ENCODE assay signal across 26 mouse cellular contexts in genomic region chr5:139140589-139140988, GRCm38 (mm10). TPM values are rescaled to one million over a fixed set of nuclear protein-coding genes. Genes with fewer than 3 reads are reported as not detected.
DNase-seq lines count a peak whose midpoint lies in the region; ATAC-seq and TF ChIP-seq lines count a peak whose summit lies in the region.
"Had no signal": no experiment of that assay in that cellular context is flagged by ENCODE, and none has a peak within 500 bp of the region (broad histone marks: within the 10 kb centered on the region; RNA-seq: fewer than 3 reads in every experiment).

No protein-coding gene starts in this region.

- H3K36me3 ChIP-seq in kidney, postnatal 0 days (ENCODE audit: insufficient read depth, low read length): no peaks in the 10 kb centered on the region
- no peaks in the 10 kb centered on the region for H3K36me3 ChIP-seq in kidney, adult 2 months (ENCODE audit: control insufficient read depth, insufficient read depth, low read length)
- H3K36me3 ChIP-seq: embryonic facial prominence, embryonic 12.5 days; forebrain, embryonic 10.5 days; forebrain, embryonic 15.5 days; G1E; kidney, embryonic 15.5 days; limb, embryonic 10.5 days; limb, embryonic 15.5 days; liver, embryonic 13.5 days; neural tube, embryonic 13.5 days; stomach, embryonic 15.5 days had no signal

- peaks cover 13% of the 10 kb centered on the region for H3K4me1 ChIP-seq in kidney, postnatal 0 days (replicated peaks; ENCODE audit: insufficient read depth, low read length)
- no peaks in the 10 kb centered on the region for H3K4me1 ChIP-seq in kidney, adult 2 months (ENCODE audit: control insufficient read depth, insufficient read depth, low read length)
- H3K4me1 ChIP-seq: embryonic facial prominence, embryonic 12.5 days; limb, embryonic 10.5 days; liver, embryonic 13.5 days; neural tube, embryonic 13.5 days had no signal

- H3K4me3 ChIP-seq in kidney, postnatal 0 days (replicated peaks; ENCODE audit: low read depth, low read length): no peak overlapping the region
- H3K4me3 ChIP-seq in kidney, adult 2 months (ENCODE audit: insufficient read depth, low read depth, low read length): no peak overlapping the region
- H3K4me3 ChIP-seq: embryonic facial prominence, embryonic 12.5 days; forebrain, embryonic 10.5 days; forebrain, embryonic 15.5 days; heart, adult 2 months; heart, embryonic 13.5 days; kidney, embryonic 15.5 days; limb, embryonic 10.5 days; limb, embryonic 15.5 days; liver, embryonic 13.5 days; neural tube, embryonic 13.5 days; stomach, embryonic 15.5 days had no signal

- ATAC-seq in kidney, postnatal 0 days (replicated peaks; ENCODE audit: low FRiP score, low read depth): peak; percentile 67; the same call in 1 of the 2 replicates
- ATAC-seq: forebrain, embryonic 15.5 days; intestine, postnatal 0 days; lung, postnatal 0 days; midbrain, embryonic 16.5 days had no signal

- H3K9me3 ChIP-seq in kidney, postnatal 0 days (replicated peaks; ENCODE audit: low read length): no peaks in the 10 kb centered on the region
- H3K9me3 ChIP-seq: embryonic facial prominence, embryonic 12.5 days; forebrain, embryonic 10.5 days; forebrain, embryonic 15.5 days; heart, embryonic 13.5 days; kidney, embryonic 15.5 days; limb, embryonic 10.5 days; limb, embryonic 15.5 days; liver, embryonic 13.5 days; neural tube, embryonic 13.5 days; stomach, embryonic 15.5 days had no signal

- WGBS in kidney, postnatal 0 days: 55% methylated on average over 9 of the region's 9 CpGs
- WGBS in kidney, adult 2 months: 68% methylated on average over 9 of the region's 9 CpGs

- no peak for TF ChIP-seq CTCF in kidney, postnatal 0 days (IDR thresholded peaks at IDR 0.05; ENCODE audit: low read depth)
- TF ChIP-seq CTCF in kidney, adult 2 months (conservative IDR thresholded peaks at IDR 0.05; ENCODE audit: insufficient read depth, insufficient read length, low read depth, low read length): no peak

- peak; percentile 40 for DNase-seq in cerebellum, adult 9-10 months
- DNase-seq in cerebellum, postnatal 10 days: no peak
- no peak for DNase-seq in kidney, postnatal 0 days (ENCODE audit: low spot score)
- no peak for DNase-seq in kidney, adult 2 months
- DNase-seq in 3T3-L1 (ENCODE audit: low read depth, low spot score) (peak; percentile 81), NIH3T3 (ENCODE audit: low read depth) (peak; percentile 52)
- DNase-seq in heart, adult 9 months (ENCODE audit: low spot score in 2 of 2): no peak
- no peak for DNase-seq in spleen, postnatal 4 days (ENCODE audit: low spot score in 2 of 2)
- DNase-seq: adrenal gland, postnatal 25 days; B cell, adult 2 months; liver, embryonic 13.5 days had no signal

- no peaks in the 10 kb centered on the region for H3K27me3 ChIP-seq in kidney, postnatal 0 days (ENCODE audit: insufficient read depth, low read length)
- H3K27me3 ChIP-seq in kidney, adult 2 months (replicated peaks; ENCODE audit: control insufficient read depth, insufficient read depth, low read length): no peaks in the 10 kb centered on the region
- H3K27me3 ChIP-seq: embryonic facial prominence, embryonic 12.5 days; forebrain, embryonic 15.5 days; kidney, embryonic 15.5 days; limb, embryonic 15.5 days; liver, embryonic 13.5 days; neural tube, embryonic 13.5 days; stomach, embryonic 15.5 days had no signal

- no peak for TF ChIP-seq POLR2A in kidney, adult 2 months (IDR thresholded peaks at IDR 0.05; ENCODE audit: low read depth, low read length)

- no peak overlapping the region for H3K27ac ChIP-seq in kidney, postnatal 0 days
- H3K27ac ChIP-seq in kidney, adult 2 months (ENCODE audit: insufficient read depth, low read depth, low read length): no peak overlapping the region
- H3K27ac ChIP-seq: embryonic facial prominence, embryonic 12.5 days; forebrain, embryonic 10.5 days; heart, adult 2 months; hindbrain, embryonic 14.5 days; kidney, embryonic 15.5 days; limb, embryonic 10.5 days; limb, embryonic 15.5 days; liver, embryonic 13.5 days; neural tube, embryonic 13.5 days; stomach, embryonic 15.5 days had no signal

- no peak overlapping the region for H3K4me2 ChIP-seq in kidney, postnatal 0 days (ENCODE audit: low read length)
- H3K4me2 ChIP-seq: embryonic facial prominence, embryonic 12.5 days; forebrain, embryonic 15.5 days; hindbrain, embryonic 14.5 days; kidney, embryonic 15.5 days; limb, embryonic 15.5 days; liver, embryonic 13.5 days; neural tube, embryonic 13.5 days; stomach, embryonic 15.5 days had no signal

- no peak overlapping the region for H3K9ac ChIP-seq in kidney, postnatal 0 days (ENCODE audit: low read depth, low read length)
- H3K9ac ChIP-seq: embryonic facial prominence, embryonic 12.5 days; forebrain, embryonic 15.5 days; heart, embryonic 13.5 days; hindbrain, embryonic 14.5 days; kidney, embryonic 15.5 days; limb, embryonic 15.5 days; liver, embryonic 13.5 days; neural tube, embryonic 13.5 days; stomach, embryonic 15.5 days had no signal

RNA-seq across cellular contexts. Expression of gene Prkar1b, which starts 9.2 kb away (rescaled TPM):
- polyA plus RNA-seq in kidney, postnatal 0 days (2015; fragmentation: Nextera tagmentation; extraction: Ambion mirVana): 19.3 and 21.8 TPM in 2 replicates
- polyA plus RNA-seq in kidney, adult 2 months (2012; rRNA removed): 6.4 and 7.1 TPM in 2 replicates
- polyA plus RNA-seq: G1E had no signal

RNA-seq across cellular contexts. Expression of gene Dnaaf5, which starts 9.4 kb away (rescaled TPM):
- 4.7 and 5.3 TPM in 2 replicates for polyA plus RNA-seq in kidney, postnatal 0 days (2015; fragmentation: Nextera tagmentation; extraction: Ambion mirVana)
- 16.3 and 17.5 TPM in 2 replicates for polyA plus RNA-seq in kidney, adult 2 months (2012; rRNA removed)

RNA-seq across cellular contexts. Expression of gene Sun1, which starts 59.8 kb away (rescaled TPM):
- polyA plus RNA-seq in kidney, postnatal 0 days (2015; fragmentation: Nextera tagmentation; extraction: Ambion mirVana): 35.0 and 38.6 TPM in 2 replicates
- polyA plus RNA-seq in kidney, adult 2 months (2012; rRNA removed): 40.0 and 41.0 TPM in 2 replicates

Comparison
In these comparisons a context has a peak if more than half of its experiments do, and no peak if none do; other contexts are left out.
1. DNase-seq: peak in cerebellum, adult 9-10 months (single experiment), 3T3-L1 (single experiment) and NIH3T3 (single experiment); none in cerebellum, postnatal 10 days (0 of 2), kidney, postnatal 0 days (single experiment), kidney, adult 2 months (single experiment), heart, adult 9 months (0 of 2) and spleen, postnatal 4 days (0 of 2).